Mouse (Mus musculus): ENCODE measurements at regions not wholly inside any gene's neighbourhood (a gene's known extent, or its start where the extent isn't known, plus 50 kb on each side); places are given as distances from the start of the nearest gene placed in this dataset.

GRCm38 (mm10) chr8:56784441-56784840 is 233.6 kb downstream of the Fbxo8 start:
- no peak for DNase-seq (ENCODE audit: low spot score)
- Histone ChIP-seq H3K27ac (replicated peaks) (no peak overlapping the region), H3K9me3 (0 out of 2 replicates have a peak, but pooled peaks cover 3% of the 10 kb centered on the region), H3K27me3 (replicated peaks; ENCODE audit: low read depth, poor library complexity, severe bottlenecking) (no peaks in the 10 kb centered on the region), H3K36me3 (replicated peaks) (no peaks in the 10 kb centered on the region), H3K4me1 (no peaks in the 10 kb centered on the region), H3K4me3 (no peak overlapping the region)
- 76% methylated on average over 2 of the region's 2 CpGs for WGBS

- no peaks in the 10 kb centered on the region for H3K4me1 ChIP-seq
- H3K4me3 ChIP-seq, result no peak overlapping the region
- H3K36me3 ChIP-seq (replicated peaks), result no peaks in the 10 kb centered on the region
- H3K9me3 ChIP-seq, result no peaks in the 10 kb centered on the region
- WGBS, result 88% methylated on average over 2 of the region's 2 CpGs
- no peak overlapping the region for H3K27ac ChIP-seq (replicated peaks)
- DNase-seq (ENCODE audit: low spot score), result no peak
- no peaks in the 10 kb centered on the region for H3K27me3 ChIP-seq (replicated peaks; ENCODE audit: low read depth, poor library complexity, severe bottlenecking)
These were observed 238.8 kb downstream of the Fbxo8 start for GRCm38 (mm10) chr8:56789549-56790270.

- no peak overlapping the region for H3K4me3 ChIP-seq
- 83% methylated on average over 5 of the region's 5 CpGs for WGBS
- no peaks in the 10 kb centered on the region for H3K27me3 ChIP-seq (replicated peaks; ENCODE audit: low read depth, poor library complexity, severe bottlenecking)
- H3K4me1 ChIP-seq, result no peaks in the 10 kb centered on the region
- H3K36me3 ChIP-seq (replicated peaks), result no peaks in the 10 kb centered on the region
- H3K9me3 ChIP-seq, result no peaks in the 10 kb centered on the region
- H3K27ac ChIP-seq (replicated peaks), result no peak overlapping the region
- no peak for DNase-seq (ENCODE audit: low spot score)
These were observed 281.8 kb downstream of the Fbxo8 start for GRCm38 (mm10) chr8:56832651-56833050.

GRCm38 (mm10) chr8:56833129-56833528 is 282.2 kb downstream of the Fbxo8 start:
- Histone ChIP-seq H3K4me3 (no peak overlapping the region), H3K27ac (replicated peaks) (no peak overlapping the region), H3K9me3 (no peaks in the 10 kb centered on the region), H3K36me3 (replicated peaks) (no peaks in the 10 kb centered on the region), H3K27me3 (replicated peaks; ENCODE audit: low read depth, poor library complexity, severe bottlenecking) (no peaks in the 10 kb centered on the region), H3K4me1 (no peaks in the 10 kb centered on the region)
- no peak for DNase-seq (ENCODE audit: low spot score)
- 52% methylated on average over 4 of the region's 4 CpGs for WGBS

- H3K27ac ChIP-seq (replicated peaks), result no peak overlapping the region
These were observed 332.6 kb downstream of the Fbxo8 start for GRCm38 (mm10) chr8:56883449-56883848.

GRCm38 (mm10) chr8:56884195-56884594 is 333.3 kb downstream of the Fbxo8 start:
- 20% methylated on average over 1 of the region's 1 CpGs for WGBS
- no peak overlapping the region for H3K27ac ChIP-seq (replicated peaks)
- no peaks in the 10 kb centered on the region for H3K4me1 ChIP-seq
- no peak for DNase-seq (ENCODE audit: low spot score)
- H3K36me3 ChIP-seq (replicated peaks), result no peaks in the 10 kb centered on the region
- H3K9me3 ChIP-seq, result no peaks in the 10 kb centered on the region
- no peak overlapping the region for H3K4me3 ChIP-seq
- no peaks in the 10 kb centered on the region for H3K27me3 ChIP-seq (replicated peaks; ENCODE audit: low read depth, poor library complexity, severe bottlenecking)

More at GRCm38 (mm10) chr8:56883449-56883848, 332.6 kb downstream of the Fbxo8 start:
- Histone ChIP-seq H3K4me3 (no peak overlapping the region), H3K27me3 (replicated peaks; ENCODE audit: low read depth, poor library complexity, severe bottlenecking) (no peaks in the 10 kb centered on the region), H3K9me3 (no peaks in the 10 kb centered on the region), H3K36me3 (replicated peaks) (no peaks in the 10 kb centered on the region), H3K4me1 (no peaks in the 10 kb centered on the region)
- peak; percentile 36 for DNase-seq (ENCODE audit: low spot score)
- WGBS, result 54% methylated on average over 8 of the region's 8 CpGs

GRCm38 (mm10) chr8:56893638-56894037 is 342.7 kb downstream of the Fbxo8 start:
- Histone ChIP-seq H3K4me3 (no peak overlapping the region), H3K36me3 (replicated peaks) (no peaks in the 10 kb centered on the region), H3K9me3 (no peaks in the 10 kb centered on the region), H3K4me1 (no peaks in the 10 kb centered on the region), H3K27me3 (replicated peaks; ENCODE audit: low read depth, poor library complexity, severe bottlenecking) (no peaks in the 10 kb centered on the region), H3K27ac (replicated peaks) (no peak overlapping the region)
- DNase-seq (ENCODE audit: low spot score), result no peak
- 51% methylated on average over 3 of the region's 3 CpGs for WGBS

GRCm38 (mm10) chr8:56915362-56915761 is 364.5 kb downstream of the Fbxo8 start:
- Histone ChIP-seq H3K27ac (replicated peaks) (no peak overlapping the region), H3K4me3 (no peak overlapping the region), H3K4me1 (0 out of 2 replicates have a peak, but pooled peaks cover 5% of the 10 kb centered on the region), H3K27me3 (replicated peaks; ENCODE audit: low read depth, poor library complexity, severe bottlenecking) (no peaks in the 10 kb centered on the region), H3K9me3 (no peaks in the 10 kb centered on the region), H3K36me3 (replicated peaks) (no peaks in the 10 kb centered on the region)
- WGBS, result 86% methylated on average over 5 of the region's 5 CpGs
- no peak for DNase-seq (ENCODE audit: low spot score)

GRCm38 (mm10) chr8:56915989-56916388 is 365.1 kb downstream of the Fbxo8 start:
- Histone ChIP-seq H3K4me3 (no peak overlapping the region), H3K27ac (replicated peaks) (no peak overlapping the region), H3K27me3 (replicated peaks; ENCODE audit: low read depth, poor library complexity, severe bottlenecking) (no peaks in the 10 kb centered on the region), H3K4me1 (0 out of 2 replicates have a peak, but pooled peaks cover 5% of the 10 kb centered on the region), H3K36me3 (replicated peaks) (no peaks in the 10 kb centered on the region), H3K9me3 (no peaks in the 10 kb centered on the region)
- DNase-seq (ENCODE audit: low spot score), result no peak
- WGBS, result 63% methylated on average over 5 of the region's 5 CpGs

- 29% methylated on average over 1 of the region's 1 CpGs for WGBS
- DNase-seq (ENCODE audit: low spot score), result no peak
- Histone ChIP-seq H3K27ac (replicated peaks) (no peak overlapping the region), H3K9me3 (no peaks in the 10 kb centered on the region), H3K4me1 (no peaks in the 10 kb centered on the region), H3K4me3 (no peak overlapping the region), H3K36me3 (replicated peaks) (no peaks in the 10 kb centered on the region), H3K27me3 (replicated peaks; ENCODE audit: low read depth, poor library complexity, severe bottlenecking) (no peaks in the 10 kb centered on the region)
These were observed 373.8 kb downstream of the Fbxo8 start for GRCm38 (mm10) chr8:56924724-56925123.

GRCm38 (mm10) chr8:56927166-56927565 is 376.3 kb downstream of the Fbxo8 start:
- whole genome bisulfite sequencing, result 91% methylated on average over 1 of the region's 1 CpGs
- no peaks in the 10 kb centered on the region for H3K27me3 ChIP-seq (replicated peaks; ENCODE audit: low read depth, poor library complexity, severe bottlenecking)
- DNase-seq (ENCODE audit: low spot score), result no peak
- no peak overlapping the region for H3K4me3 ChIP-seq
- no peak overlapping the region for H3K27ac ChIP-seq (replicated peaks)
- H3K9me3 ChIP-seq, result no peaks in the 10 kb centered on the region
- no peaks in the 10 kb centered on the region for H3K36me3 ChIP-seq (replicated peaks)
- no peaks in the 10 kb centered on the region for H3K4me1 ChIP-seq

GRCm38 (mm10) chr8:56929076-56929475 is 378.2 kb downstream of the Fbxo8 start:
- no peaks in the 10 kb centered on the region for H3K9me3 ChIP-seq
- WGBS, result 85% methylated on average over 6 of the region's 6 CpGs
- no peak overlapping the region for H3K27ac ChIP-seq (replicated peaks)

GRCm38 (mm10) chr8:56932421-56932820 is 381.5 kb downstream of the Fbxo8 start:
- Histone ChIP-seq H3K27me3 (replicated peaks; ENCODE audit: low read depth, poor library complexity, severe bottlenecking) (no peaks in the 10 kb centered on the region), H3K9me3 (no peaks in the 10 kb centered on the region), H3K36me3 (replicated peaks) (no peaks in the 10 kb centered on the region), H3K27ac (replicated peaks) (no peak overlapping the region), H3K4me1 (no peaks in the 10 kb centered on the region), H3K4me3 (no peak overlapping the region)
- 75% methylated on average over 6 of the region's 6 CpGs for WGBS
- DNase-seq (ENCODE audit: low spot score), result no peak

More at GRCm38 (mm10) chr8:56929076-56929475, 378.2 kb downstream of the Fbxo8 start:
- no peak overlapping the region for H3K4me3 ChIP-seq
- H3K4me1 ChIP-seq, result no peaks in the 10 kb centered on the region
- no peaks in the 10 kb centered on the region for H3K27me3 ChIP-seq (replicated peaks; ENCODE audit: low read depth, poor library complexity, severe bottlenecking)
- no peaks in the 10 kb centered on the region for H3K36me3 ChIP-seq (replicated peaks)
- no peak for DNase-seq (ENCODE audit: low spot score)
